Mouse (Mus musculus): ENCODE measurements around the gene Dip2c. TPM values are rescaled to one million over a fixed set of nuclear protein-coding genes. Genes with fewer than 3 reads are reported as not detected.

Dip2c gene
- polyA plus RNA-seq, 1 experiment from 2014 or later = 14.7 TPM

GRCm38 (mm10) chr13:9297266-9297665 lies 20.9 kb downstream of the Dip2c start:
- WGBS = 83% methylated on average over 3 of the region's 3 CpGs

DNA sequence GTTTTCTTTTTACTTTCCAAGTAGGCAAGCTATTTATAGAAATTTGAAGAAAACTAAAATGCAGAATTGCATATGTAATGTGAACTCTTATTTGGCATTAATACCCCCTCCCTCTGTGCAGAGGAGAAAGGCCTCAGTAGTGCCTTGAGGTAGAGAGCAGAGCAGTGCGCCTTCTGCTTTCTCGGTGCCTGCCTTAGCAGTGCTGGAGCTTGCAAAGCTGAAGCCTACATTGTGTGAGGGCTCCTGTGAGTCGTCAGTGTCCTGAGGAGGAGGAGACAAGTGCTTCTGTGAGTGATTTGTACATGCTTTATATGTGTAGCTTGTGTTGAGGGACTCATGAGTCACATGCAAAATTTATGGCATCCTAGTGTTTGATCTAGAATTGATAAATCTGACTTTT lies 21.4 kb downstream of the Dip2c start:
- Histone ChIP-seq H3K9me3 (no peaks in the 10 kb centered on the region), H3K4me3 (no peak overlapping the region), H3K27ac (no peak overlapping the region), H3K27me3 (replicated peaks) (no peaks in the 10 kb centered on the region), H3K4me1 (0 out of 2 replicates have a peak, but pooled peaks cover 3% of the 10 kb centered on the region), H3K36me3 (replicated peaks) (no peaks in the 10 kb centered on the region), H3K4me2 (no peak overlapping the region), H3K9ac (no peak overlapping the region)
- WGBS = 60% methylated on average over 3 of the region's 3 CpGs
- no peak for ATAC-seq (replicated peaks)

More at GRCm38 (mm10) chr13:9297266-9297665, 20.9 kb downstream of the Dip2c start:
- no peak for ATAC-seq (replicated peaks)
- no peak overlapping the region for H3K9ac ChIP-seq
- H3K36me3 ChIP-seq (replicated peaks) = no peaks in the 10 kb centered on the region
- no peak overlapping the region for H3K4me2 ChIP-seq
- H3K4me1 ChIP-seq = 0 out of 2 replicates have a peak, but pooled peaks cover 3% of the 10 kb centered on the region
- no peak overlapping the region for H3K4me3 ChIP-seq
- no peaks in the 10 kb centered on the region for H3K27me3 ChIP-seq (replicated peaks)
- no peaks in the 10 kb centered on the region for H3K9me3 ChIP-seq
- H3K27ac ChIP-seq = no peak overlapping the region

DNA sequence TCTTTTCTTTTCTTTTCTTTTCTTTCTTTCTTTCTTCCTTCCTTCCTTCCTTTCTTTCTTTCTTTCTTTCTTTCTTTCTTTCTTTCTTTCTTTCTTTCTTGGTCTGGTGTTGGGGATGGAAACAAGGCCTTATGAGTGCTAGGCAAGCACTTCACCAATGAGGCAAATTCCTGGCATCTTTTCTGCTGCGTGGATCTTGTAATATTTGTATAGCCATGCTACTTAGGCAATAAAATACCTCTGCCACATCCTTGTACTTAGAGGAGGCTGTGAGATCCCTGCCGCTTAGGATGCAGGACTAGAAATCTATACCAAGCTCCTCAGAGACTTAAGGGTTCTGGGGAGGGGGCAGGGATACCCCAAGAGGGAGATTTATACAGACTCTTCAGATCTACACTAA lies 23.3 kb downstream of the Dip2c start:
- Histone ChIP-seq H3K27me3 (replicated peaks) (no peaks in the 10 kb centered on the region), H3K27ac (no peak overlapping the region), H3K4me3 (no peak overlapping the region), H3K4me1 (0 out of 2 replicates have a peak, but pooled peaks cover 3% of the 10 kb centered on the region), H3K9ac (no peak overlapping the region), H3K36me3 (replicated peaks) (no peaks in the 10 kb centered on the region), H3K9me3 (no peaks in the 10 kb centered on the region), H3K4me2 (no peak overlapping the region)
- no peak for ATAC-seq (replicated peaks)
- WGBS = 65% methylated on average over 2 of the region's 2 CpGs

DNA sequence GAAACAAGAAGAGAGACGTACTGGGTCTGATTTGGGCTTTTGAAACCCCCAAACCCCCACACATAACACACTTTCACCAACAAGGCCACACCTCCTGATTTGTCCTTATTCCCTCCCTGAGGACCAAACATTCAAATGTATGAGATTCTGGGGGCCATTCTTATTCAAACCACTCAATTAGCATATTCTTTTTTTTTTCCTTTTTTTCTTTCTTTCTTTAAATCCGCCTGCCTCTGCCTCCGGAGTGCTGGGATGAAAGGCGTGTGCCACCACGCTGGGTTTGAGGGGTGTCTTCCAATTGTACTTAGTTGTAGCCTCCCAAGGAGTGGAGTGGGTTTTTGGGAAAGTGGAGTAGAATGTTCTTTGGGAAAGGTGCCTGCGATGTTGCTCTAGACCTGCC lies 32.5 kb downstream of the Dip2c start:
- 35% methylated on average over 6 of the region's 6 CpGs for WGBS
- Histone ChIP-seq H3K27ac (no peak overlapping the region), H3K36me3 (replicated peaks) (no peaks in the 10 kb centered on the region), H3K4me1 (peaks cover under 1% of the 10 kb centered on the region), H3K4me2 (no peak overlapping the region), H3K9me3 (no peaks in the 10 kb centered on the region), H3K9ac (no peak overlapping the region), H3K27me3 (replicated peaks) (no peaks in the 10 kb centered on the region), H3K4me3 (no peak overlapping the region)
- ATAC-seq (replicated peaks) = no peak

- Histone ChIP-seq H3K9me3 (no peaks in the 10 kb centered on the region), H3K4me1 (peaks cover 8% of the 10 kb centered on the region), H3K9ac (no peak overlapping the region), H3K36me3 (replicated peaks) (no peaks in the 10 kb centered on the region), H3K27me3 (replicated peaks) (no peaks in the 10 kb centered on the region), H3K4me3 (no peak overlapping the region), H3K27ac (no peak overlapping the region), H3K4me2 (no peak overlapping the region)
- 87% methylated on average over 1 of the region's 1 CpGs for WGBS
- no peak for ATAC-seq (replicated peaks)
These were observed 34.5 kb downstream of the Dip2c start for GRCm38 (mm10) chr13:9310806-9311205.

DNA sequence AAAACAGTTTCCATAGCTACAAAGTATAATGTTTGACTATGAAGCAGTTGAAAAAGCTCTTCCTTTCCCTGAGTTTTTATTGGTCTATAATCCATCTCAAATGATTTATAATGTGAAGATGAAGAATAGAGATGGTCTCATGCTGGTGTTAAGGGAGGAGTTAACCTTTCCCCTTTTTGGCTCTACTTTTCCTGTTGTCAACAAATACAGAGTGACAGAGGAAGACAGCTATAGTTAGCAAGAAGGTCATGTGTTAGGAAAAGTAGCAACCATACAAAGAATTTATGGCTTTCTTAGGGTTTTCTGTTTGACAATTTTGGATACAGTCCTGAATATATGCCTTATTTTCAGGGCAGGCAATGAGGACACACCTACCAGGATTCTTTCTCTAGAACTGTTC lies 36.6 kb downstream of the Dip2c start:
- ATAC-seq (replicated peaks) = no peak
- Histone ChIP-seq H3K27me3 (replicated peaks) (no peaks in the 10 kb centered on the region), H3K9me3 (no peaks in the 10 kb centered on the region), H3K36me3 (replicated peaks) (no peaks in the 10 kb centered on the region), H3K4me2 (no peak overlapping the region), H3K9ac (no peak overlapping the region), H3K4me3 (no peak overlapping the region), H3K27ac (no peak overlapping the region), H3K4me1 (peaks cover 13% of the 10 kb centered on the region)

- H3K36me3 ChIP-seq (replicated peaks) = no peaks in the 10 kb centered on the region
- peaks cover 13% of the 10 kb centered on the region for H3K4me1 ChIP-seq
- WGBS = 71% methylated on average over 2 of the region's 2 CpGs
- H3K4me2 ChIP-seq = no peak overlapping the region
- H3K27ac ChIP-seq = no peak overlapping the region
- peak; percentile 51; the same call in 1 of the 2 replicates for ATAC-seq (replicated peaks)
- H3K27me3 ChIP-seq (replicated peaks) = no peaks in the 10 kb centered on the region
- H3K4me3 ChIP-seq = no peak overlapping the region
- no peak overlapping the region for H3K9ac ChIP-seq
- no peaks in the 10 kb centered on the region for H3K9me3 ChIP-seq
These were observed 37.9 kb downstream of the Dip2c start for GRCm38 (mm10) chr13:9314099-9314712.

DNA sequence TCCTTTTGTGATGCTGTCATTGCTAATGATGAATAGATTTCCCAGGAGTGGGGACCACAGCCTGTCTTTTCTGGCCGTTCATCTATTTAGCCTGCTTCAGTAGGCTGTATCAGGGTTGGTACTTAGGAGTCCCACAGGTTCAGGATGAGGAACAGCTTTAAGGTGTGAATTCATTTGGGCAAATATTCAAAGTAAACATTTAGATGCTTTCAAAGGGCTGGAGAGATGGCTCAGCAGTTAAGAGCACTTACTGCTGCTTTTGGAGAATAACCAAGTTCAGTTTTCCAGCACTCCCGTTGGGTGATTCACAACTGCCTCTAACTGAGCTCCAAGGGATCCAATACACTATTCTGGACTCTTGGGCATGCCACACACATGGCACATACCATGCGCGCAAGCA lies 38.4 kb downstream of the Dip2c start:
- Histone ChIP-seq H3K27ac (no peak overlapping the region), H3K9ac (no peak overlapping the region), H3K27me3 (replicated peaks) (no peaks in the 10 kb centered on the region), H3K4me2 (no peak overlapping the region), H3K36me3 (replicated peaks) (no peaks in the 10 kb centered on the region), H3K4me3 (no peak overlapping the region), H3K9me3 (no peaks in the 10 kb centered on the region), H3K4me1 (peaks cover 13% of the 10 kb centered on the region)
- ATAC-seq (replicated peaks) = no peak
- 72% methylated on average over 4 of the region's 4 CpGs for WGBS

- WGBS = 86% methylated on average over 2 of the region's 2 CpGs
- no peak for ATAC-seq (replicated peaks)
- Histone ChIP-seq H3K9me3 (no peaks in the 10 kb centered on the region), H3K4me3 (no peak overlapping the region), H3K4me1 (peaks cover 8% of the 10 kb centered on the region; the same call in 1 of the 2 replicates), H3K36me3 (replicated peaks) (no peaks in the 10 kb centered on the region), H3K27me3 (replicated peaks) (no peaks in the 10 kb centered on the region), H3K4me2 (no peak overlapping the region), H3K27ac (no peak overlapping the region), H3K9ac (no peak overlapping the region)
These were observed 43.4 kb downstream of the Dip2c start for GRCm38 (mm10) chr13:9319745-9320144.

GRCm38 (mm10) chr13:9325262-9325661 lies 48.9 kb downstream of the Dip2c start:
- Histone ChIP-seq H3K27me3 (replicated peaks) (no peaks in the 10 kb centered on the region), H3K27ac (no peak overlapping the region), H3K4me1 (peaks cover 8% of the 10 kb centered on the region; the same call in 1 of the 2 replicates), H3K9ac (no peak overlapping the region), H3K4me2 (no peak overlapping the region), H3K36me3 (replicated peaks) (no peaks in the 10 kb centered on the region), H3K4me3 (no peak overlapping the region), H3K9me3 (no peaks in the 10 kb centered on the region)
- no peak for ATAC-seq (replicated peaks)
- WGBS = 70% methylated on average over 1 of the region's 1 CpGs

GRCm38 (mm10) chr13:9329307-9329915 lies 53.1 kb downstream of the Dip2c start:
- H3K4me2 ChIP-seq = no peak overlapping the region
- H3K9ac ChIP-seq = no peak overlapping the region
- H3K4me3 ChIP-seq = no peak overlapping the region
- peak; percentile 44; the same call in 1 of the 2 replicates for ATAC-seq (replicated peaks)
- no peak overlapping the region for H3K27ac ChIP-seq
- no peaks in the 10 kb centered on the region for H3K36me3 ChIP-seq (replicated peaks)
- H3K9me3 ChIP-seq = no peaks in the 10 kb centered on the region
- peaks cover 8% of the 10 kb centered on the region; the same call in 1 of the 2 replicates for H3K4me1 ChIP-seq
- H3K27me3 ChIP-seq (replicated peaks) = no peaks in the 10 kb centered on the region
- 55% methylated on average over 1 of the region's 1 CpGs for WGBS

- no peaks in the 10 kb centered on the region for H3K9me3 ChIP-seq
- no peaks in the 10 kb centered on the region for H3K36me3 ChIP-seq (replicated peaks)
- no peak overlapping the region for H3K4me2 ChIP-seq
- no peak overlapping the region for H3K9ac ChIP-seq
- peaks cover 6% of the 10 kb centered on the region; the same call in 1 of the 2 replicates for H3K4me1 ChIP-seq
- no peak overlapping the region for H3K4me3 ChIP-seq
- H3K27ac ChIP-seq = no peak overlapping the region
- no peaks in the 10 kb centered on the region for H3K27me3 ChIP-seq (replicated peaks)
- ATAC-seq (replicated peaks) = no peak
These were observed 56.9 kb downstream of the Dip2c start for GRCm38 (mm10) chr13:9333187-9333586.

GRCm38 (mm10) chr13:9340293-9340692 lies 64.0 kb downstream of the Dip2c start:
- no peak overlapping the region for H3K9ac ChIP-seq
- no peaks in the 10 kb centered on the region for H3K27me3 ChIP-seq (replicated peaks)
- ATAC-seq (replicated peaks) = no peak
- H3K4me3 ChIP-seq = no peak overlapping the region
- no peak overlapping the region for H3K4me2 ChIP-seq
- H3K27ac ChIP-seq = no peak overlapping the region
- 93% methylated on average over 4 of the region's 4 CpGs for WGBS
- H3K9me3 ChIP-seq = no peaks in the 10 kb centered on the region
- H3K4me1 ChIP-seq = no peaks in the 10 kb centered on the region
- H3K36me3 ChIP-seq (replicated peaks) = no peaks in the 10 kb centered on the region
